Mouse (Mus musculus) megakaryocyte, embryonic 14.5 days (primary cell): ENCODE measurements around the gene Idnk. TPM values are rescaled to one million over a fixed set of nuclear protein-coding genes. Genes with fewer than 3 reads are reported as not detected.
A peak's percentile ranks its signal among the peaks of the same experiment; 100 is the strongest.
"Not testable (repeated sequence)": the region's sequence is repeated elsewhere in the genome, so short reads cannot be mapped to it uniquely, and the experiment has no call there.

Experiments
- H3K27me3 ChIP-seq: replicated peaks from 2 replicates; pipeline ENCODE3; 2012; ENCODE audit warnings: inconsistent platforms
- H3K36me3 ChIP-seq: replicated peaks from 2 replicates; pipeline ENCODE3; 2012; ENCODE audit warnings: low read length, inconsistent platforms, mixed read lengths
- H3K4me1 ChIP-seq: 2 replicates; pipeline ENCODE4 v1.6.1; 2012; ENCODE audit warnings: inconsistent platforms
- H3K4me3 ChIP-seq: replicated peaks from 2 replicates; pipeline ENCODE3; 2012; ENCODE audit warnings: moderate library complexity, mild to moderate bottlenecking, inconsistent platforms
- H3K9me3 ChIP-seq: 2 replicates; pipeline ENCODE4 v1.6.1; 2012; ENCODE audit warnings: inconsistent platforms
- FLI1 ChIP-seq: IDR thresholded peaks from 2 replicates; pipeline ENCODE4 v1.6.1; 2012; ENCODE audit warnings: low read length, inconsistent platforms, mixed read lengths
- GATA1 ChIP-seq: IDR thresholded peaks from 3 replicates; pipeline ENCODE4 v1.6.1; 2012; ENCODE audit warnings: mixed read lengths, low read length, inconsistent platforms, borderline replicate concordance
- polyA plus RNA-seq: library from polyadenylated mRNA; stranded (reverse); fragments of >175 nt; gene quantifications from 2 replicates; pipeline ENCODE4 v1.2.3, GENCODE M21; 2012; ENCODE audit warnings: low replicate concordance; ENCODE audit not compliant: insufficient read depth

Gene Idnk
- polyA plus RNA-seq, 1 experiment, result 15.6 TPM

GRCm38 (mm10) chr13:58131692-58132091, 25.8 kb upstream of the Idnk start:
- no peaks in the 10 kb centered on the region for H3K36me3 ChIP-seq
- peaks cover 11% of the 10 kb centered on the region for H3K4me1 ChIP-seq
- no peak overlapping the region for H3K4me3 ChIP-seq
- peaks cover 6% of the 10 kb centered on the region for H3K27me3 ChIP-seq
- no peak for TF ChIP-seq GATA1
- TF ChIP-seq FLI1, result no peak
- H3K9me3 ChIP-seq, result peaks cover 40% of the 10 kb centered on the region

GRCm38 (mm10) chr13:58146603-58147002, 10.8 kb upstream of the Idnk start:
- not testable (repeated sequence) for H3K4me3 ChIP-seq, H3K9me3 ChIP-seq, H3K36me3 ChIP-seq, H3K27me3 ChIP-seq
- H3K4me1 ChIP-seq, result peaks cover 14% of the 10 kb centered on the region

- Histone ChIP-seq H3K4me3 (no peak overlapping the region), H3K27me3 (peaks cover 5% of the 10 kb centered on the region), H3K4me1 (peaks cover 14% of the 10 kb centered on the region), H3K9me3 (0 out of 2 replicates have a peak, but pooled peaks cover 7% of the 10 kb centered on the region), H3K36me3 (no peaks in the 10 kb centered on the region)
- TF ChIP-seq GATA1 (no peak), FLI1 (no peak)
Observed at GRCm38 (mm10) chr13:58147760-58148159, 9.7 kb upstream of the Idnk start.

GRCm38 (mm10) chr13:58148256-58148831, 9.1 kb upstream of the Idnk start:
- Histone ChIP-seq H3K27me3 (peaks cover 5% of the 10 kb centered on the region), H3K36me3 (no peaks in the 10 kb centered on the region), H3K9me3 (0 out of 2 replicates have a peak, but pooled peaks cover 7% of the 10 kb centered on the region), H3K4me1 (peaks cover 14% of the 10 kb centered on the region), H3K4me3 (peak overlapping the region; percentile 90)
- TF ChIP-seq GATA1 (no peak), FLI1 (no peak)

- Histone ChIP-seq H3K36me3 (no peaks in the 10 kb centered on the region), H3K4me3 (peak overlapping the region; percentile 90), H3K4me1 (peaks cover 14% of the 10 kb centered on the region), H3K9me3 (0 out of 2 replicates have a peak, but pooled peaks cover 7% of the 10 kb centered on the region), H3K27me3 (peaks cover 5% of the 10 kb centered on the region)
- TF ChIP-seq GATA1, result no peak
- TF ChIP-seq FLI1, result no peak
Observed at GRCm38 (mm10) chr13:58149033-58149558, 8.4 kb upstream of the Idnk start.

GRCm38 (mm10) chr13:58149629-58150028, 7.8 kb upstream of the Idnk start:
- H3K4me1 ChIP-seq, result peaks cover 14% of the 10 kb centered on the region
- no peak for TF ChIP-seq GATA1
- TF ChIP-seq FLI1, result no peak
- H3K36me3 ChIP-seq, result no peaks in the 10 kb centered on the region
- peaks cover 5% of the 10 kb centered on the region for H3K27me3 ChIP-seq
- no peak overlapping the region for H3K4me3 ChIP-seq
- H3K9me3 ChIP-seq, result 0 out of 2 replicates have a peak, but pooled peaks cover 7% of the 10 kb centered on the region

GRCm38 (mm10) chr13:58150442-58150841, 7.0 kb upstream of the Idnk start:
- H3K4me1 ChIP-seq, result peaks cover 14% of the 10 kb centered on the region
- no peaks in the 10 kb centered on the region for H3K36me3 ChIP-seq
- H3K27me3 ChIP-seq, result peaks cover 5% of the 10 kb centered on the region
- no peak for TF ChIP-seq FLI1
- no peak for TF ChIP-seq GATA1
- 0 out of 2 replicates have a peak, but pooled peaks cover 7% of the 10 kb centered on the region for H3K9me3 ChIP-seq
- no peak overlapping the region for H3K4me3 ChIP-seq

GRCm38 (mm10) chr13:58156031-58156430, 1.4 kb upstream of the Idnk start:
- peaks cover 7% of the 10 kb centered on the region for H3K9me3 ChIP-seq
- H3K4me1 ChIP-seq, result peaks cover 19% of the 10 kb centered on the region
- no peak for TF ChIP-seq FLI1
- no peak for TF ChIP-seq GATA1
- no peak overlapping the region for H3K4me3 ChIP-seq
- H3K36me3 ChIP-seq, result peaks cover 19% of the 10 kb centered on the region
- H3K27me3 ChIP-seq, result peaks cover 2% of the 10 kb centered on the region

GRCm38 (mm10) chr13:58157036-58157435, 413 bp upstream of the Idnk start:
- Histone ChIP-seq H3K36me3 (peaks cover 28% of the 10 kb centered on the region), H3K27me3 (peaks cover 2% of the 10 kb centered on the region), H3K9me3 (peaks cover 13% of the 10 kb centered on the region), H3K4me3 (peak overlapping the region; percentile 100), H3K4me1 (peaks cover 19% of the 10 kb centered on the region)
- no peak for TF ChIP-seq GATA1
- TF ChIP-seq FLI1, result no peak

GRCm38 (mm10) chr13:58158099-58158912, 857 bp downstream of the Idnk start:
- H3K27me3 ChIP-seq, result no peaks in the 10 kb centered on the region
- no peak for TF ChIP-seq GATA1
- TF ChIP-seq FLI1, result no peak
- peaks cover 38% of the 10 kb centered on the region for H3K36me3 ChIP-seq
- H3K4me1 ChIP-seq, result peaks cover 19% of the 10 kb centered on the region
- H3K4me3 ChIP-seq, result peak overlapping the region; percentile 100
- peaks cover 13% of the 10 kb centered on the region for H3K9me3 ChIP-seq
